ENCODE assay signal across 1 mouse cellular context in the genomic region with DNA sequence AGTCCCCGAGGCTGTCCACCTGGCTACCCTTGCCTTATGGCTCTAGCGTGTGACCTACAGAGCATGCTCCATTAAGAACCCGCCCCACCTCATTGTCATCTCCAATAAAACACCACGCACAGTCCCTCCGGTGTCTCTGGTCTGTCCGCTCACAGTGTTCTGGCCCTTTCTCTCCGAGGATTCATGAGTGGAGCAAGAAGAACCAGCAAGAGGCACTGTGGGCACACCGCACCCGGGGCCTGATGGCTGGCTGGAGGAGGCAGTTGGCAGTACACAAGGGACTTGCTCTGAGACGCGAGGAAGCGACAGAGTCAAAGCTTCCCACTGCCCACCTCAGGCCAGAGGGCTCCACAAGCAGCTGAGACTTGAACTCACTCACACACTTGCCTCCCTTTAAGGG.
A peak's percentile ranks its signal among the peaks of the same experiment; 100 is the strongest.
TF ChIP-seq lines count a peak whose summit lies in the region.

No protein-coding gene starts in this region.

TF ChIP-seq in MEL, 35 proteins besides CTCF, POLR2A, EP300 and RAD21:
- TF ChIP-seq NELFE (IDR thresholded peaks at IDR 0.05; ENCODE audit: low read depth, low read length) = no peak
- peak; percentile 79 for TF ChIP-seq POLR2AphosphoS2 (IDR thresholded peaks at IDR 0.05; ENCODE audit: low read length)
